Mouse (Mus musculus) MEL (cell line): ENCODE data around the gene Keg1.

ENCODE experiments used
- CTCF ChIP-seq, 3 experiments: IDR thresholded peaks in 2 of 3; conservative IDR thresholded peaks in 1 of 3; 2 replicates each; pipeline ENCODE4 v1.5.1; 2011 to 2012; ENCODE audit warnings: low read length in 3 of 3, low read depth in 2 of 3, mild to moderate bottlenecking in 2 of 3, improper control_type of control experiment in 1 of 3, inconsistent platforms in 1 of 3, mixed read lengths in 1 of 3, moderate library complexity in 1 of 3; ENCODE audit not compliant: control insufficient read depth in 1 of 3, insufficient read depth in 1 of 3, poor library complexity in 1 of 3, severe bottlenecking in 1 of 3
- E2F4 ChIP-seq: IDR thresholded peaks from 2 replicates; pipeline ENCODE4 v1.6.1; 2011; ENCODE audit warnings: low read depth, low read length, improper control_type of control experiment, borderline replicate concordance
- ELF1 ChIP-seq: IDR thresholded peaks from 2 replicates; pipeline ENCODE4 v1.6.1; 2014; ENCODE audit warnings: low read depth, mild to moderate bottlenecking, inconsistent platforms, low read length, improper control_type of control experiment, moderate library complexity
- GATA1 ChIP-seq: IDR thresholded peaks from 2 replicates; pipeline ENCODE4 v1.6.1; 2011; ENCODE audit warnings: low read depth, low read length, improper control_type of control experiment
- RAD21 ChIP-seq: IDR thresholded peaks from 2 replicates; pipeline ENCODE4 v1.6.1; 2011; ENCODE audit warnings: mild to moderate bottlenecking, low read depth, low read length, improper control_type of control experiment
- TAL1 ChIP-seq: IDR thresholded peaks from 2 replicates; pipeline ENCODE4 v1.6.1; 2012; ENCODE audit warnings: mild to moderate bottlenecking, inconsistent platforms, low read length, moderate library complexity, mixed read lengths
- TBP ChIP-seq: IDR thresholded peaks from 2 replicates; pipeline ENCODE4 v1.8.0; 2011; ENCODE audit warnings: low read depth, low read length, improper control_type of control experiment
- TCF12 ChIP-seq: IDR thresholded peaks from 2 replicates; pipeline ENCODE4 v1.6.1; 2014; ENCODE audit warnings: low read depth, mild to moderate bottlenecking, inconsistent platforms, low read length, improper control_type of control experiment, moderate library complexity
- USF2 ChIP-seq, 2 experiments: IDR thresholded peaks; 2 replicates each; pipeline ENCODE4 v1.6.1; 2011 to 2012; ENCODE audit warnings: improper control_type of control experiment in 2 of 2, low read length in 2 of 2, borderline replicate concordance in 1 of 2, inconsistent platforms in 1 of 2, low read depth in 1 of 2, mild to moderate bottlenecking in 1 of 2; ENCODE audit not compliant: insufficient read depth in 1 of 2

DNA sequence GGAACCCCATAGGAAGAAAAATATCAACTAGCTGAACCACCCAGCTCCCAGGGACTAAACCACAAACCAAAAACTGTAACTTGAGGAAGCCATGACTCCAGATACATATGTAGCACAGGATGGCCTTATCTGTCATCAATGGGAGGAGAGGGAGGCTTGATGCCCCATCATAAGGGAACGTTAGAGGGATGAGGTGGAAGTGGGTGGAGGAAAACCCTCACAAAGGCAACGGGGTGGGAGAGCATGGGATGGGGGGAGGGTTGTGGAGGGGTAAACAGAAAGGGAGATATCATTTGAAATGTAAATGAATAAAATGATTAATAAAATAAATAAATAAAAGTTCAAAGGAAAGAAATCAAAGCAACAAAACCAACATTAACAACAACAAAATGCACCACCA is 24.9 kb downstream of the Keg1 start:
- TF ChIP-seq ELF1 (no peak), RAD21 (no peak), USF2 (IDR thresholded peaks at IDR 0.05; ENCODE audit: borderline replicate concordance in 1 of 2, insufficient read depth in 1 of 2, low read depth in 1 of 2, low read length in 2 of 2) (no peak), TBP (no peak), TAL1 (no peak), CTCF (IDR thresholded peaks at IDR 0.05 in 2 of 3, conservative IDR thresholded peaks at IDR 0.05 in 1 of 3; ENCODE audit: control insufficient read depth in 1 of 3, insufficient read depth in 1 of 3, low read depth in 2 of 3, low read length in 3 of 3, poor library complexity in 1 of 3, severe bottlenecking in 1 of 3) (no peak), TCF12 (no peak), E2F4 (no peak), GATA1 (no peak)
